Mouse (Mus musculus): Measurements from ENCODE around the gene Laptm5.

DNA sequence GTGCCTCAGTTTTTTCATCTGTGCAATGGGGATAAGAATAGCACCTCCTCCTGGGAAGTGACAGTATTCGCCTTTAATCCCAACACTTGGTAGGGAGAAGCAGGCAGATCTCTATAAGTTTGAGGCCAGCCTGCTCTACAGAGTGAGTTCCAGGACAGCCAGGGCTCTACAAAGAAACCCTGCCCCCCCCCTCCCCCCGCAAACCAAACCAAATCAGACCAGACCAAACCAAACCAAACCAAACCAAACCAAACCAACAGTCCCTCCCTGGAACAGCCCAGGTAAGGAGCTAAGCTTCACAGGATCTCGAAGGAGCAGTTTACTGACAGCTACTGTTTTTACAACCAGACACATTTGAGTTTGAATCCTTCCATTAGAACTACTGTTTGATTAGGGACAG is 299 bp upstream of the Laptm5 start:
- TF ChIP-seq CTCF (IDR thresholded peaks at IDR 0.05; ENCODE audit: low read depth) (no peak), EP300 (IDR thresholded peaks at IDR 0.05; ENCODE audit: low read depth) (no peak)

Measured in heart, postnatal 0 days (tissue).